Mouse (Mus musculus): Measurements from ENCODE around the gene Odaph.

Gene Odaph

GRCm38 (mm10) chr5:91981176-91981840 is 6.0 kb upstream of the Odaph start:
- in situ Hi-C loops (cut with MboI; ENCODE audit: unreplicated experiment in 2 of 2), result loop anchor here in 1 of 2 experiments (25.0 kb wide), 1 partner anchor 1619 kb away; the partner anchor contains the start of genes Ankrd17 and Gm9958

- in situ Hi-C loops (cut with MboI; ENCODE audit: unreplicated experiment in 2 of 2), result loop anchor here in 1 of 2 experiments (25.0 kb wide), 1 partner anchor 1621 kb away; the partner anchor contains the start of genes Ankrd17 and Gm9958
Measured at GRCm38 (mm10) chr5:91983490-91983889, 3.8 kb upstream of the Odaph start.

- in situ Hi-C loops (cut with MboI; ENCODE audit: unreplicated experiment in 2 of 2), result loop anchor here in 1 of 2 experiments (25.0 kb wide), 1 partner anchor 1623 kb away; the partner anchor contains the start of genes Ankrd17 and Gm9958
Measured at GRCm38 (mm10) chr5:91985721-91986120, 1.6 kb upstream of the Odaph start.

- in situ Hi-C loops (cut with MboI; ENCODE audit: unreplicated experiment in 2 of 2), result loop anchor here in 1 of 2 experiments (25.0 kb wide), 1 partner anchor 1625 kb away; the partner anchor contains the start of genes Ankrd17 and Gm9958
Measured at GRCm38 (mm10) chr5:91987799-91988198, 524 bp downstream of the Odaph start.

GRCm38 (mm10) chr5:91989261-91989660 is 2.0 kb downstream of the Odaph start:
- in situ Hi-C loops (cut with MboI; ENCODE audit: unreplicated experiment in 2 of 2), result loop anchor here in 1 of 2 experiments (25.0 kb wide), 1 partner anchor 1627 kb away; the partner anchor contains the start of genes Ankrd17 and Gm9958

- in situ Hi-C loops (cut with MboI; ENCODE audit: unreplicated experiment in 2 of 2), result loop anchor here in 1 of 2 experiments (5.0 to 25.0 kb wide), 2 partner anchors 34 to 1629 kb away; partner anchors contain the start of genes Ankrd17 and Gm9958
Measured at GRCm38 (mm10) chr5:91991191-91991937, 4.1 kb downstream of the Odaph start.

GRCm38 (mm10) chr5:91993061-91993460 is 5.8 kb downstream of the Odaph start:
- in situ Hi-C loops (cut with MboI; ENCODE audit: unreplicated experiment in 2 of 2), result loop anchor here in 1 of 2 experiments (5.0 to 25.0 kb wide), 2 partner anchors 36 to 1631 kb away; partner anchors contain the start of genes Ankrd17 and Gm9958

GRCm38 (mm10) chr5:91994546-91994945 is 7.3 kb downstream of the Odaph start:
- in situ Hi-C loops (cut with MboI; ENCODE audit: unreplicated experiment in 2 of 2), result loop anchor here in 1 of 2 experiments (5.0 to 25.0 kb wide), 2 partner anchors 37 to 1632 kb away; partner anchors contain the start of genes Ankrd17 and Gm9958

- in situ Hi-C loops (cut with MboI; ENCODE audit: unreplicated experiment in 2 of 2), result loop anchor here (10.0 to 25.0 kb wide), 5 partner anchors 114 to 1338 kb away; no protein-coding TSS in a partner anchor
Measured at GRCm38 (mm10) chr5:92000770-92001169, 13.5 kb downstream of the Odaph start.

- in situ Hi-C loops (cut with MboI; ENCODE audit: unreplicated experiment in 2 of 2), result loop anchor here (10.0 to 25.0 kb wide), 5 partner anchors 112 to 1341 kb away; no protein-coding TSS in a partner anchor
Measured at GRCm38 (mm10) chr5:92003011-92003410, 15.7 kb downstream of the Odaph start.

- in situ Hi-C loops (cut with MboI; ENCODE audit: unreplicated experiment in 2 of 2), result loop anchor here (5.0 to 25.0 kb wide), 8 partner anchors 88 to 1348 kb away; no protein-coding TSS in a partner anchor
Measured at GRCm38 (mm10) chr5:92009827-92010226, 22.6 kb downstream of the Odaph start.

- in situ Hi-C loops (cut with MboI; ENCODE audit: unreplicated experiment in 2 of 2), result loop anchor here (25.0 kb wide), 3 partner anchors 274 to 1349 kb away; no protein-coding TSS in a partner anchor
Measured at GRCm38 (mm10) chr5:92011756-92012155, 24.5 kb downstream of the Odaph start.

- in situ Hi-C loops (cut with MboI; ENCODE audit: unreplicated experiment in 2 of 2), result loop anchor here (25.0 kb wide), 3 partner anchors 283 to 1358 kb away; no protein-coding TSS in a partner anchor
Measured at GRCm38 (mm10) chr5:92019960-92020359, 32.7 kb downstream of the Odaph start.

GRCm38 (mm10) chr5:92042377-92043348 is 55.4 kb downstream of the Odaph start:
- in situ Hi-C loops (cut with MboI; ENCODE audit: unreplicated experiment in 2 of 2), result no loop called here

GRCm38 (mm10) chr5:92043783-92044182 is 56.5 kb downstream of the Odaph start, which contains the start of gene Cdkl2:
Cdkl2 (minus strand) TSS chr5:92043883.
- in situ Hi-C loops (cut with MboI; ENCODE audit: unreplicated experiment in 2 of 2), result no loop called here

Measured in v-Abl transformed pro-B cells (cell line).